Mouse (Mus musculus): ENCODE measurements around the gene Bicc1. TPM values are rescaled to one million over a fixed set of nuclear protein-coding genes. Genes with fewer than 3 reads are reported as not detected.

Bicc1 gene
- total RNA-seq, 2 experiments from 2014 or later = 3.7 to 4.7 TPM

GRCm38 (mm10) chr10:70902751-70903485 is 256.6 kb downstream of the Bicc1 start:
- no peak for DNase-seq (ENCODE audit: extremely low spot score in 1 of 2, low spot score in 1 of 2)

DNA sequence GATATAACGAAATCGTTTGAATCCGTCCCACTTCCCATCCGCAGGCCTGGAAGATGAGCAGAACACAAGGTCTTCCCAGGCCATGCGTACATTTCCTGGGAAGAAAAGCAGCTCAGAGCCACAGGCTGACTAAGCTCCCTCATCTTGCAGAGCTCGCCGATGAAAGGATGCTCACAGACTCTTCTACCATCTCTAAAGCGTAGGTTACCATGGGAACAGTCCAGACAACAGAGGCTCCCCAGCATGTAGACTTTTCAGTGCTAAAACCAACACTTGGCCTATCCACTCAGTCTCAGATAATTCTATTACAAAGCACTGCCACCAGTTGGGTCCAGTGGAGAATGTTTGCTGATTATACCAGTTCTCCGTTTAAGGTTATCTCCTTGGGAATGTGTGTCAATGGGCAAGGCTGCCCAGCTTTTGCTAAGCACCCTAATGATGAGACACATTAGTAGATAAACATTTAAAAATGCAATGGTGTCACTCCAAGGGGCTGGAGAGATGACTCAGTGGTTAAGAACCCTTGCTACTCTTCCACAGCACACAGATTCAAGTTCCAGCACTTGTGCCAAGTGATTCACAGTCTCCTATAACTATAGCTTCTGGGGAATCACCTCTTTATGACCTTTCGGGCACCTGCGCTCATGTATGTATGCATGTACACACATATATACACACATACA is 258.2 kb downstream of the Bicc1 start:
- no peak for DNase-seq (ENCODE audit: extremely low spot score in 1 of 2, low spot score in 1 of 2)

DNA sequence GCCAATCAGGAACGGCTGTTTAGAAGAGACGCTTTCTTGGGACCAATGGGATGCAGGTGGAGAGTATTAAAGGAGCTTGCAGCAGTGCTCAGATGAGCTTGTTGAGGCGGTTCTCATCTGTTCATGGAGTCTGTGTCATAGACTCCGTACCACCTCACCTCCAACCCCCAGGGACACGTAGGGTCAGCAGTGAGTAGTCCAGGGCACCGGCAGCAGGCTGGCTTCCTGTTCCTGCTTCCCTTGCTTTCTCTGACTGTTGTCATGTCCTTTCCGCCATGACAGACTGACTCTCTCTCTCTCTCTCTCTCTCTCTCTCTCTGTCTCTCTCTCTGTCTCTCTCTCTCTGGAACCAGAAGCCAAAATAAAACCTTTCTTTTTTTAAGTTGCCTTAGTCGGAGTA is 263.6 kb downstream of the Bicc1 start:
- no peak for DNase-seq (ENCODE audit: extremely low spot score in 1 of 2, low spot score in 1 of 2)

GRCm38 (mm10) chr10:70878046-70878445 is 281.5 kb downstream of the Bicc1 start:
- DNase-seq (ENCODE audit: extremely low spot score in 1 of 2, low spot score in 1 of 2) = no peak

DNA sequence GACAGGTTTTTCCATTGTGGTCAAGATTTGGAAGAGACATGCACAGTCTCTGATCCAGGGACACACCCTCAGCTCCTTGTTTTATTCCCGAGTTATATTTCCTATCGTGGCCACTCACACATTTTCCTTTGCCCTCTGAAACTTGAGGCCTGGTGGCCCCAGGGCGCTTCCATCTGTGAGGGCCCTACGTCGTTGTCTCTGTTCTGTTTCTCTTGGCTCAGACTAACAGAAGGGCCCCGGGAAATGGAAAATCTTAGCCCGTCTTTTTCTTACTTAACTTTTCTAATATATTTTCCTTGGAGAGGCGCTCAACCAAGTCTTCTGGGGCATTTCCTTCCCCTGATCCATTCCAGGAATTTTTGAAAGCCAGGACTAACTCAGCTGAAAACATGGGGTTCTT is 281.9 kb downstream of the Bicc1 start:
- no peak for DNase-seq (ENCODE audit: extremely low spot score in 1 of 2, low spot score in 1 of 2)

- DNase-seq (ENCODE audit: extremely low spot score in 1 of 2, low spot score in 1 of 2) = no peak
These were observed 283.0 kb downstream of the Bicc1 start for GRCm38 (mm10) chr10:70876522-70876921.

GRCm38 (mm10) chr10:70876119-70876518 is 283.4 kb downstream of the Bicc1 start:
- DNase-seq (ENCODE audit: extremely low spot score in 1 of 2, low spot score in 1 of 2) = no peak

GRCm38 (mm10) chr10:70874994-70875538 is 284.4 kb downstream of the Bicc1 start:
- DNase-seq (ENCODE audit: extremely low spot score in 1 of 2, low spot score in 1 of 2) = no peak

Other genes starting within 250 kb of the Bicc1 start
- 10 to 100 TPM; 36.1 to 49.5 TPM for gene Tfam, start 78.6 kb upstream of the Bicc1 start, total RNA-seq (2021)
- 10 to 100 TPM; 51.4 to 58.2 TPM for gene Ube2d1, start 125.6 kb upstream of the Bicc1 start, total RNA-seq (2021)
- gene Cisd1, start 185.3 kb upstream of the Bicc1 start, total RNA-seq (2021) = 100 to 1,000 TPM; 122 to 143 TPM
- 10 to 100 TPM; 38.3 to 39.9 TPM for gene Ipmk, start 188.1 kb upstream of the Bicc1 start, total RNA-seq (2021)

Data from layer of hippocampus, postnatal 25 days (tissue).